Mouse (Mus musculus) ES-Bruce4 (cell line): ENCODE measurements around the gene Chil1.

Experiments
- CTCF ChIP-seq: IDR thresholded peaks from one replicate; pipeline ENCODE4 v1.8.1; 2011; ENCODE audit warnings: low read depth, low read length
- EP300 ChIP-seq: IDR thresholded peaks from 2 replicates; pipeline ENCODE4 v1.6.1; 2011; ENCODE audit warnings: low read depth, low read length; ENCODE audit not compliant: insufficient read depth
- POLR2A ChIP-seq: IDR thresholded peaks from one replicate; pipeline ENCODE4 v1.8.1; 2011; ENCODE audit warnings: low read length; ENCODE audit not compliant: insufficient read depth

GRCm38 (mm10) chr1:134168567-134168966 is 13.4 kb upstream of the Chil1 start:
- TF ChIP-seq CTCF = no peak
- no peak for TF ChIP-seq POLR2A
- TF ChIP-seq EP300 = no peak
